Mouse (Mus musculus) adrenal gland, adult 18-20 months (tissue): Measurements from ENCODE around the gene Meltf. TPM values are rescaled to one million over a fixed set of nuclear protein-coding genes. Genes with fewer than 3 reads are reported as not detected.
"Not testable (repeated sequence)": the region's sequence is repeated elsewhere in the genome, so short reads cannot be mapped to it uniquely, and the experiment has no call there.

Source experiments
- DNase-seq, 2 experiments: peaks; one replicate each; pipeline ENCODE4 v3.0.0; 2021 to 2022; ENCODE audit warnings: low spot score in 2 of 2
- total RNA-seq, 2 experiments: library from RNA; stranded (reverse); gene quantifications; 1 replicate in 1 of 2; 2 replicates in 1 of 2; pipeline ENCODE4 v1.2.3; 2021

Meltf gene
- total RNA-seq, 2 experiments from 2014 or later: not detected

DNA sequence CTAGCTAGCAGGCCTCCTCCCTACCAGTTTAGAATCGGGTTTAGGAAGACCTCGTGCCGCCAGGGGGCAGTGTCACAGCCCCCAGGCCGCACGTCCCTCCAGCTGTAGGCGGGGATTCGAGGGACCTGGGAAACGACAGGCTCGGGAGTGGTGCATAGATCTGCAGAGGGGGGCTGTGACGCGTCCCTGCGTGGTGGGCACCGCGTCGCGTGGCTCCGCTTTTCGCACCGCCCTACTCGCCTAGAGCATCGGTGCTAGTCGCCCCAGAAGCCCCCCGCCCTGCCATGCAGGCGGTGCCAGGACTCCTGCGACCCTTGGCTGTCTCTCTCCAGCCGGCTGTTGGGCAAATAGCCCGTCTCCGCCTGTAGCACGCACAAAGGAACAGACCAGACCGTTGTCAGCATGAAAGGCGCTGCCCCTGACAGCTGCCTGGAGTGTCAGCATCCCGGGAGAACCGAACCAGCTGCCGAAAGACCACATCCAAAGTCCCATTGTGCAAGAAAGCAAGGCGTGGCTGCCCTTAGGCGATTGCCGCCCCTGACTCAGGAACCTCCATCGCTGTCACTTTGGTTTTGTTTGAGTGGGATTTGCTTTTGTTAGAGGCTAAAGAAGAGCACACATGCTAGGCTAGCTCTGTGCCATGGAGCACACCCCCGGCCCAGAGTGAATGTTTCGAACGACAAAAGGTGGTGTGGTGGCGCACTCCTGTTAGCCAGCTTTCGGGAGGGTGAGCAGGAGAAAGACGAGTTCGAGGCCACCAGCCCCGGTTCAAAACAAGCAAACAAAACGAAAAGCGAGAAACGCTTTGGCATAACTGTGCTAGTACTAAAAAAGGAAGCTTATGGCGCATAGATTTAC, 54.5 kb downstream of the Meltf start:
- peak; percentile 71 to 76 for DNase-seq

DNA sequence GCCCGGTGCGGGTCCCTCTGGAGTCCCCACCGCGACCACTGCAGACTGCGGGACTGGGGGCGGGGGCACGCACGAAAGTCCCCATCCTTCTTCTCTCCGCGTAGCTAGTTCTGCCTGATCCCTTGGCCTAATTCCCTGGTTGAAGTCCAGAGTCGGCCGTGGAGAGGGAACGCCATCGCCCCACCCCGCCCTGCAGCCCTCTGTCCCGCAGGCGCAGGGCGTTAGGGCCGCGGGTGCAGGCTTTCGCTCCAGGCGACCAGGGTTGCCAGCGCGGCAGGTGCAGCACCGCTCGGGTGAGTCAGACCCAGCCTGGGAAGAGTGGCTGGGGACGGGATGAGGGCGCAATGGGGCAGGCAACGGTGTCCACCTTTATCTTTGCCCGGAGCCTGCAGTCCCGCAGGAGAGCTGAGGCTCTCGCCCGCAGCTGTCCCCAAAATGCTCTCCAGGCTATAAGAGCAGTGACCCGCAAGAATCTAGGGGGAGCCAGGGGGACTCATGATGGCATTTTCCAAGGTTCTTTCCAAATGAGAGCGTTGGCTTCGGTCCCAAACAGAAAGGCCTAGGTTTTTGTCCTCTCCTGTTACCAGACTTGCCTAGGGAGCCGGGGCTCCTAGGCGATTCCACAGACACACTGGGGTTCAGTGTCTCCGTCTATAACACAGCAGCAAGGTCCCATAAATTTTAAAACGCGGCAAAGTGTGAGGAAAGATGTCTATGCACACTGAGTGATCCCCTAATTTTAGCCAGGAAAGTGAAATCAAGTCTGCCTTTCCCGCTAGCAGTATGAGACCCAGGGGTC, 55.3 kb downstream of the Meltf start, which contains the start of gene Pigz:
Gene Pigz, plus strand, starts transcription at position 101 of the 799 bp plus-strand sequence.
- DNase-seq: peak; percentile 40 to 41

DNA sequence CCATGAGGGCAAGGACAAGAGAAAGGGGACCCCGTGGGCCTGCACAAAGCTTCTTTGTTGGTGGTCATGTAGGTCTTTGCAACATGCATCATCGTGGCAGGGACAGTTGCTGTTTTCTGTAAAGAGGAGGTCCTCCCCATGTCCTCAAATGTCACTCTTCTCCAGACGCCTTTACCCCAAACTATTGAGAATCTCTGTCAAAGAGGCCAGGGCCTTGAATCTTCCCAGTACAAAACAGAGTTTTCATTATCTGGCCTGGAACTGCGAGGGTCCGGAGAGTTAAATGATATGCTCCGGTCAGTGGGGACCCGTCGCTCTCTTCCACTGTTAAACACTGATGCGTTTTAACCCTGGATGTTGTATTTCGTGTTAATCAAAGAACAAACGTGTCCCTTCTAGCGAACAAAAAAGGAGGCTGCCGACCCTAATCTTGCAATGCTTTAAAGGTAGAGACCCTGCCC, 56.0 kb downstream of the Meltf start:
- no peak for DNase-seq

DNA sequence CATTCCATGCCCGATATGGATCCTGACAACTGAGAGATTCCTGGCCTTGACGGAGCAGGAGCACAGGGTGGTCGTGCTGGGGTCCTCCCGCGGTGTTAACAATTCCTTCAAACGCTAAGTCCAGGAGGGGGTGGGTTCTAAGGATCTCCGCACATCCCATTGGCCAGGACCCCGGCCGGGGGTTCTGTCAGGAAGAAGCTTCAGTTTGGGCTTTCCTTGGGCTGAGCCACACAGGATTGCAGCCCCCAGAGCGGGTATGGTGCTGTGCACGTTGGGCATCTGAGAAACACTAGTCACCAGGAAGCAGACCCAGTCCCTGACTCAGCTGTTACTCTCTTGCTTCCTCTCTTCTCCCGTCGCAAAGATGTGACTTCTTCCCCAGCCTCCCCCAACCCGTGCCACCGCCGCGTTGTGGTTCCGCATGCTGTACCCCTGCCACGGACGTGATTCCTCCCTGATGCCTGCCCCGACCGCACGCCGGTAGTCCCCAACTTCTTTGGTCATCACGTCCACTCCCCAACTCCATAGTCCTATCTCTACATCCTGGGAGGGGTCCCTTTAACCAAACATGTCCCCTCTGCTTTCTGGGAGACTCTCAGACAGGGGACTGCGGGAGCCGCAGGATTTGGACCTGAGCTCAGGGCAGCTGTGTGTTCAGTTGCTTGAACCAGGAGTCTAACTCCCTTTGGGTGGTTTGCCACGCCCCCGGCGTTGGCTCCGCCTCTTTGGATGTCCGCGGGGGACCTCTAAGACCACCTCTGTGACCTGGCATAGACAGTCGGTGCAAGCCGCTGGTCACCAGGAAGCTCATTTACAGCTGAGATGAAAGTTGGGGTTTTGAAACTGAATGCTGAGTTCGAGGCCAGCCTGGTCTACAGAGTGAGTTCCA, 56.7 kb downstream of the Meltf start:
- no peak for DNase-seq

GRCm38 (mm10) chr16:31936568-31936967, 58.0 kb downstream of the Meltf start:
- DNase-seq: no peak

DNA sequence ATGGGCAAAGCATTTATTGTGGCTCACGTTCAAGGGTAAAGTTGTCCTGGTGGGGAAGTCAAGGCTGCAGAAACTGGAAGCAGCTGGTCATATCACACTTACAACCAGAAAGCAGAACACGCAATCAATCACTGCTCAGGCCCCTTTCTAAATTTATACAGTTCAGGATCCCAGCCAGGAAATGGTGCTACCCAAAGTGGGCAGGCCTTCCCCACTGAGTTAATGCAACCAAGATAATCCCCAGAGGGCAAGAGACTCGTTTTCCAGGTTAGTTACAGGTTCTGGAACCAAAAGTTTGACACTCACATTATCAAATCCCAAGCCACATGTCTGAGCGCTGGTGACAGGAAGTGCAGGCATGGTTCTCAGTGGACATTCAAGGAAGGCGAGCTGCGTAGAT, 60.2 kb downstream of the Meltf start:
- DNase-seq: no peak

GRCm38 (mm10) chr16:31940586-31940985, 62.0 kb downstream of the Meltf start:
- no peak for DNase-seq

GRCm38 (mm10) chr16:31943980-31944379, 65.4 kb downstream of the Meltf start:
- DNase-seq: peak; percentile 65 to 74

DNA sequence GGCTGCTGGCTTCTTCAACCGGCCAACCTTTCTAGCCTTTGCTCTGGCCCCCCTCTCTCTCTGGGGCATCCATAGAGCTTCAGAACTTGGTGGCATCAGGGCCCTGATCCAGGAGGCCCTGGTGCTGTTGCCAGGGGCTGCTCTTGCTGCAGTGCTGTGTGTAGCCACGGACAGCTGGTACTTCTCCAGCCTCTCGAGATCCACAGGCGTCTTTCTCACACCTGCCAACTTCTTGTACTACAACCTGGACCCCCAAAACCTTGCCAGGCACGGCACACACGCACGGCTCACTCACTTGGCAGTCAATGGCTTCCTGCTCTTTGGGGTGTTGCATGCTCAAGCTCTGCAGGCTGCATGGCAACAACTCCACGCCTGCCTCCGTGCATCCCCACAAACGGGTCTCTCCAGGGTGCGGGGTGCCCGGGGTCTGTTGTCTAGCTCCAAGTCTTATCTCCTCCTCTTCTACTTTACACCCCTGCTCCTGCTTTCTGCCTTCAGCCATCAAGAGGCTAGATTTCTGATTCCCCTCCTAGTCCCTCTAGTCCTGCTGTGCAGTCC, 66.2 kb downstream of the Meltf start:
- no peak for DNase-seq

- no peak for DNase-seq
Measured at GRCm38 (mm10) chr16:31945372-31945771, 66.8 kb downstream of the Meltf start.

- DNase-seq: not testable (repeated sequence)
Measured at GRCm38 (mm10) chr16:31945986-31946385, 67.4 kb downstream of the Meltf start.

GRCm38 (mm10) chr16:31947333-31947732, 68.7 kb downstream of the Meltf start:
- DNase-seq: no peak

- DNase-seq: no peak
Measured at GRCm38 (mm10) chr16:31947901-31948316, 69.3 kb downstream of the Meltf start.

GRCm38 (mm10) chr16:31948345-31948774, 69.8 kb downstream of the Meltf start, which contains the start of the genes 0610012G03Rik and Ncbp2:
TSS of gene 0610012G03Rik (minus strand) at chr16:31948494.
TSS of gene Ncbp2 (plus strand) at chr16:31948513.
- peak; percentile 97 to 98 for DNase-seq

Other genes with a start within 250 kb of the Meltf start
- 100 to 1,000 TPM in 1 of 2 experiments, 10 to 100 TPM in 1; 80.1 to 117 TPM for gene Dlg1, start 215.4 kb upstream of the Meltf start, total RNA-seq
- gene Pigz, start 55.0 kb downstream of the Meltf start, total RNA-seq: under 1 TPM; 0.36 to 0.77 TPM
- gene 0610012G03Rik, start 69.7 kb downstream of the Meltf start, total RNA-seq: 10 to 100 TPM; 41.8 to 55.2 TPM
- gene Ncbp2, start 69.7 kb downstream of the Meltf start, total RNA-seq: 10 to 100 TPM; 55.4 to 56.1 TPM
- 10 to 100 TPM; 22.9 to 25.7 TPM for gene Senp5, start 124.5 kb downstream of the Meltf start, total RNA-seq
- 10 to 100 TPM; 59.2 to 65.6 TPM for gene Pak2, start 200.5 kb downstream of the Meltf start, total RNA-seq
- gene Pigx, start 220.9 kb downstream of the Meltf start, total RNA-seq: 10 to 100 TPM; 29.2 to 30.3 TPM
- gene Cep19, start 221.0 kb downstream of the Meltf start, total RNA-seq: 1 to 10 TPM; 8.4 to 9.2 TPM